Mouse (Mus musculus): ENCODE measurements around the gene Ackr3. TPM values are rescaled to one million over a fixed set of nuclear protein-coding genes. Genes with fewer than 3 reads are reported as not detected.

The Ackr3 gene
- total RNA-seq, 1 experiment from 2014 or later = not detected

DNA sequence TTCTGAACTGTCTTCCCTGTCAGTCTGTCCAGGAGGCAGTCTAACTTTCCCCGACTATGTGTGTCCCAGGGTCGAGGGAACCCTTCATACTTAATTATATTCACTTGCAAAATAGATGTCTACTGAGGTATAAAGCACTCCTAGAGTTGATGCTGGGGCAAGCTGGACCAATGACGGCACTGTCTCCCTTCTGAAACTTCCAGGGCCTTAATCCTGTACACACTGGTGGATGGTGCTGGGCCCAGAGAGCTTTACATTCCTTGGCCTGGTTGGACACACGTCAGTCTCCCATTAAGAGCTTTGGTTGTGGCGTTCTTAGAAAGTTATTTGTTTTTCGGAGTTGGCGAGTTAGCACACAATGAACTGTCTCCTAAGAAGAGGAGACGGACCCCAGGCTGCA, 42.3 kb downstream of the Ackr3 start:
- ATAC-seq (replicated peaks; ENCODE audit: insufficient number of reproducible peaks, low FRiP score, low TSS enrichment, poor library complexity, severe bottlenecking) = no peak

- ATAC-seq (replicated peaks; ENCODE audit: insufficient number of reproducible peaks, low FRiP score, low TSS enrichment, poor library complexity, severe bottlenecking) = no peak
Measured at GRCm38 (mm10) chr1:90246800-90247199, 43.0 kb downstream of the Ackr3 start.

GRCm38 (mm10) chr1:90247234-90247633, 43.5 kb downstream of the Ackr3 start:
- ATAC-seq (replicated peaks; ENCODE audit: insufficient number of reproducible peaks, low FRiP score, low TSS enrichment, poor library complexity, severe bottlenecking) = no peak

DNA sequence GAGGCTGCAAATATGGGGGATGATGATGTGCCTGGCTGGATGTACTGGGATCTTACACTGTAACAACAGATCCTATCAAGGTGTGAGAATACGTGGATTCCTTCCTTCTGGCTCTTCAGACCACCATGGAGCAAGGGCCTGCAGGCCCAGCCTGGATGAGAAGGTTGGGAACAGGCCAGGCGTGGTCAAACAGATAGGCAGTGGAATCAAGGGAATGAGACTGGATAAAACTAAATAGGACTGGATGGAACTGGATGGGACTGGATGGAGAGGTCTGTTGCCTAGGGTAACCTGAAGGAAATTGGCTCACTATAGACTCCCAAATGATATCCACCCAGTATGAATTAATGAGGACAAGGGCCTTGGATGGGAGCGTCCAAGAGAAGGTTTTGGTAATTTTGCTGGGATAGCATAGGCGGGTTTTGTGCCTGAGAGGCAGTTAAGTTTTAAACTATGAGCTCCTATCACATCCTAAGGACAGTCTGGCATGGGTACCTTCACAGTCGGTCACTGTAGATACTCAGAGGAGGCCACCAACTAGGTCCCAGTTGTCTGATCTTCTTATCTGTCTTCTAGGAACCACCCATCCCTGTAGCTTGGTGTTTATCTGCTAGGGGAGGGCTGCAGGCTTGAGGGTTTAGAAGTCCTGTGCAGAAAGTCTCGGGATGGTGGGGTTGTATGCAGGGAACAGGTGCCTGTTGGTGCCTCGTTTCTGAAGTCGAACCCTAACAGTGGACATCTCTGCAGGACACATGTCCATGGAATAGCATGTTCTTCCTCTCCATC, 44.2 kb downstream of the Ackr3 start:
- no peak for ATAC-seq (replicated peaks; ENCODE audit: insufficient number of reproducible peaks, low FRiP score, low TSS enrichment, poor library complexity, severe bottlenecking)

DNA sequence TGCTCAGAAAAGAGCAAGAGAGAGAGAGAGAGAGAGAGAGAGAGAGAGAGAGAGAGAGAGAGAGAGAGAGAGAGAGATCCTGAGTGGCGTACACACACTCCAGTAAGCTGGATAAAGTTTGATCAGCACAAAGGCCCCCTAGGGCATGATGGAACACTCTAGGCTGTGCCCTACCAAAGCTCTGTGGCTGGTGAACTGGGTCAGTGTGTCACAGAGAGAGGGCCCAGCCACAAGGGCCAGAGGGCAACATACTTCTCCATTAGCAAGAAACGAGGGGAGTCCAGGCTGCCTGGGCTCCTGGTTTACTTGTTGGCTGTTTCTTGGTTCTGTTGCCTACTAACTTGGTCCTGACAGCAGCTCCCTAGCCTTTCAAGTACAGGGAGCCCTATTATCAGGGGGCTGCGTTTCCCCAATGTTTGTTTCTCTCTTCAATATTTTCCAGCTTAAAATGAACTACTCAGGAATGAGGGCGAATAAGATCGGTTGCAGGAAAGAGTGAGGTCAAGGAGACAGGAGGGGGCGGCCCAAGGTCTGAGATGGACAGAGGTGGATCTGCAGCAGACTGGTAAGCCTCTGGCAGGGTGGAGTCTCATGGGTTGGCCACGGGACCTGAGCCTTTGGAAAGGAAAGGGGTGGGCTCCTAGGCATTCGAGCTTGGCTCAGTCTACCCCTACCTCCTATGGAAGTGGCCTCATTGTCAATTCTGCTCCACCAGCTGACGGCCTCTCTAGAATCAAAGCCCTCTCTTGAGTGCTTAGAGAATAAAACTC, 45.4 kb downstream of the Ackr3 start:
- ATAC-seq (replicated peaks; ENCODE audit: insufficient number of reproducible peaks, low FRiP score, low TSS enrichment, poor library complexity, severe bottlenecking) = no peak

- ATAC-seq (replicated peaks; ENCODE audit: insufficient number of reproducible peaks, low FRiP score, low TSS enrichment, poor library complexity, severe bottlenecking) = no peak
Measured at GRCm38 (mm10) chr1:90250419-90250818, 46.6 kb downstream of the Ackr3 start.

GRCm38 (mm10) chr1:90251156-90251555, 47.4 kb downstream of the Ackr3 start:
- no peak for ATAC-seq (replicated peaks; ENCODE audit: insufficient number of reproducible peaks, low FRiP score, low TSS enrichment, poor library complexity, severe bottlenecking)

DNA sequence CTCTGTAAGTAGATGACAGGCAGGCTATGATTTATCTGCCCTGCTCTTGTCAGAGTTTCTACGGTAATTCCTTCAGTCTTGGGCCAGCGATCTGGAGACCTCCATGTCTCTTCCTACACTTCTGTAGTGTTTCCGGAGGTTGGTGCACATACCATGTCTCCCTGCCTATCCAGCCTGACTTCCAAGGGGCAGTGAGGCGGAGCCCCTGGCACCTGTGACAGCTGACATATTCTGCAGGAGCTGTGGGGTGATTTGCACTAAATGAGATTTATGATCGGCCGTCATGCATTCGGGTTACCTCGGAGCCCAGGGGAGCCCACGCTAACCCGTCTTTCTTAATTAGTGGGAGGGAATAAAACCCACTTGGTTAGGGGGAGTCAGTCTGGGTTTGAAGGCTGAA, 49.7 kb downstream of the Ackr3 start:
- no peak for ATAC-seq (replicated peaks; ENCODE audit: insufficient number of reproducible peaks, low FRiP score, low TSS enrichment, poor library complexity, severe bottlenecking)

GRCm38 (mm10) chr1:90258253-90258887, 54.6 kb downstream of the Ackr3 start:
- ATAC-seq (replicated peaks; ENCODE audit: insufficient number of reproducible peaks, low FRiP score, low TSS enrichment, poor library complexity, severe bottlenecking) = no peak

- no peak for ATAC-seq (replicated peaks; ENCODE audit: insufficient number of reproducible peaks, low FRiP score, low TSS enrichment, poor library complexity, severe bottlenecking)
Measured at GRCm38 (mm10) chr1:90260704-90261581, 57.2 kb downstream of the Ackr3 start.

GRCm38 (mm10) chr1:90262380-90262779, 58.6 kb downstream of the Ackr3 start:
- ATAC-seq (replicated peaks; ENCODE audit: insufficient number of reproducible peaks, low FRiP score, low TSS enrichment, poor library complexity, severe bottlenecking) = no peak

Other genes with a start within 250 kb of the Ackr3 start
- not detected in 3 replicates for gene Asb18, start 189.3 kb upstream of the Ackr3 start, total RNA-seq (2017)
- not detected in 3 replicates for gene Iqca, start 50.6 kb upstream of the Ackr3 start, total RNA-seq (2017)

All from monocyte, adult 5-6 weeks (primary cell).